Mouse (Mus musculus) lung, postnatal 10 days (tissue): Measurements from ENCODE around the gene BC037034.

Experiments
- DNase-seq: peaks from one replicate; pipeline ENCODE4 v3.0.0; 2021

BC037034 gene

GRCm38 (mm10) chr5:138263260-138264206 is at the start of gene BC037034:
Gene BC037034, minus strand, starts transcription at chr5:138264033.
- peak; percentile 96 for DNase-seq

- DNase-seq, result no peak
Measured at GRCm38 (mm10) chr5:138312795-138313194, 49.0 kb upstream of the BC037034 start.

GRCm38 (mm10) chr5:138299613-138300012 is 35.8 kb upstream of the BC037034 start:
- no peak for DNase-seq

GRCm38 (mm10) chr5:138294158-138294557 is 30.3 kb upstream of the BC037034 start:
- DNase-seq, result no peak

- DNase-seq, result no peak
Measured at GRCm38 (mm10) chr5:138291638-138292037, 27.8 kb upstream of the BC037034 start.

GRCm38 (mm10) chr5:138287861-138288260 is 24.0 kb upstream of the BC037034 start:
- no peak for DNase-seq

GRCm38 (mm10) chr5:138283540-138283939 is 19.7 kb upstream of the BC037034 start:
- no peak for DNase-seq

- no peak for DNase-seq
Measured at GRCm38 (mm10) chr5:138281798-138282197, 18.0 kb upstream of the BC037034 start.

- no peak for DNase-seq
Measured at GRCm38 (mm10) chr5:138280829-138281228, 17.0 kb upstream of the BC037034 start.

- DNase-seq, result no peak
Measured at GRCm38 (mm10) chr5:138280425-138280768, 16.6 kb upstream of the BC037034 start.

- peak; percentile 94 for DNase-seq
Measured at GRCm38 (mm10) chr5:138279585-138280424, 16.0 kb upstream of the BC037034 start, which contains the start of the genes Gm43720, Gpc2 and Stag3. Gene Gm43720, minus strand, starts transcription at chr5:138279958. Gene Gpc2, minus strand, starts transcription at chr5:138280005. Gene Stag3, plus strand, starts transcription at chr5:138280240.

GRCm38 (mm10) chr5:138277994-138278393 is 14.2 kb upstream of the BC037034 start:
- no peak for DNase-seq

GRCm38 (mm10) chr5:138275216-138276050 is 11.6 kb upstream of the BC037034 start:
- DNase-seq, result no peak

- no peak for DNase-seq
Measured at GRCm38 (mm10) chr5:138274186-138274585, 10.4 kb upstream of the BC037034 start.

GRCm38 (mm10) chr5:138272409-138272923 is 8.6 kb upstream of the BC037034 start, which contains the start of gene Gal3st4:
Gene Gal3st4, minus strand, starts transcription at chr5:138272840.
- peak; percentile 69 for DNase-seq

- DNase-seq, result no peak
Measured at GRCm38 (mm10) chr5:138271232-138271631, 7.4 kb upstream of the BC037034 start.

GRCm38 (mm10) chr5:138268980-138269379 is 5.1 kb upstream of the BC037034 start:
- DNase-seq, result no peak

GRCm38 (mm10) chr5:138267114-138267513 is 3.3 kb upstream of the BC037034 start:
- DNase-seq, result no peak

- no peak for DNase-seq
Measured at GRCm38 (mm10) chr5:138265712-138266111, 1.9 kb upstream of the BC037034 start.

- no peak for DNase-seq
Measured at GRCm38 (mm10) chr5:138264207-138264578, 360 bp upstream of the BC037034 start.

- no peak for DNase-seq
Measured at GRCm38 (mm10) chr5:138262582-138263240, 1.1 kb downstream of the BC037034 start.

GRCm38 (mm10) chr5:138262001-138262400 is 1.8 kb downstream of the BC037034 start:
- DNase-seq, result no peak
